Mouse (Mus musculus) MEL (cell line): ENCODE measurements around the gene Gm12248.

Source experiments
- POLR2A ChIP-seq, 2 experiments: IDR thresholded peaks; 2 replicates each; pipeline ENCODE4 v1.6.1; 2011 to 2012; ENCODE audit warnings: low read length in 2 of 2, mild to moderate bottlenecking in 2 of 2, control low read depth in 1 of 2, improper control_type of control experiment in 1 of 2, low read depth in 1 of 2, moderate library complexity in 1 of 2; ENCODE audit not compliant: control insufficient read depth in 1 of 2, insufficient read depth in 1 of 2, poor library complexity in 1 of 2
- USF1 ChIP-seq: IDR thresholded peaks from 2 replicates; pipeline ENCODE4 v1.6.1; 2014; ENCODE audit warnings: low read depth, mild to moderate bottlenecking, inconsistent platforms, low read length, improper control_type of control experiment, moderate library complexity

- TF ChIP-seq POLR2A (IDR thresholded peaks at IDR 0.05; ENCODE audit: control insufficient read depth in 1 of 2, insufficient read depth in 1 of 2, low read depth in 1 of 2, low read length in 2 of 2, poor library complexity in 1 of 2) (no peak), USF1 (peak; percentile 95)
Observed at GRCm38 (mm10) chr11:58127544-58127943, 34.6 kb upstream of the Gm12248 start.
